18 mouse cellular contexts compared by ENCODE assay signal in the genomic region with DNA sequence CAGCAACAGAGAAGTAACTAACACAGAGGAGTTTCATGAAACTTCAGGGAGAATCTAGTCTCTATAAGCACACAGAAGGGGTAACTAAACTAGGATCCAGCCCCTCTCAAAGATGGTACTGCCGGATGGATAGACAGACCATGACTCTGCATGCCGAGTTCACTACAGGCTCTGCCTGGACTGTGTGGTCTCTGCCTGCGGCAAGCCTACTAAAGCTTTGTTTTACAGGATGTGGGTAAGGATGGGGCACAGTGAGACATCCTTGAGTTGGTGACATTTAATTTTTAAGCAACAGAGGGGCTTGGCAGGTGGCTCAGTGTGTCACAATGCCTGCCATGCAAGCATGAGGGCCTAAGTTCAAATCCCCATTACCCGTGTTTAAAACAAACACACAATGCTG. TPM values are rescaled to one million over a fixed set of nuclear protein-coding genes. Genes with fewer than 3 reads are reported as not detected.
DNase-seq lines count a peak whose midpoint lies in the region; ATAC-seq lines count a peak whose summit lies in the region.
"Had no signal": no experiment of that assay in that cellular context is flagged by ENCODE, and none has a peak within 500 bp of the region (broad histone marks: within the 10 kb centered on the region; RNA-seq: fewer than 3 reads in every experiment).

No protein-coding gene starts in this region.

- peak; percentile 11 to 35 for DNase-seq in CD8-positive naive resting alpha-beta T cell, adult 2 months (ENCODE audit: low read depth in 2 of 2, low spot score in 2 of 2)
- peak; percentile 15 to 23 for DNase-seq in natural killer cell, adult 2 months (ENCODE audit: low spot score in 2 of 2)
- DNase-seq in thymus, postnatal 36 days = peak; percentile 47 to 71
- no peak for DNase-seq in gastrocnemius, postnatal 25 days
- no peak for DNase-seq in adrenal gland, postnatal 10 days
- no peak for DNase-seq in right cerebral cortex, postnatal 25 days
- no peak for DNase-seq in heart, postnatal 10 days
- DNase-seq: adrenal gland, postnatal 36 days; cerebellum, adult 9-11 months; forebrain, postnatal 0 days; kidney, adult 2 months; kidney, postnatal 10 days; liver had no signal

- peak; percentile 65 to 76 for ATAC-seq in hematopoietic stem cell, adult 5-6 weeks (replicated peaks in 1 of 2; ENCODE audit: insufficient read depth in 1 of 2, low FRiP score in 2 of 2, low TSS enrichment in 1 of 2, low read depth in 1 of 2, poor library complexity in 2 of 2, severe bottlenecking in 2 of 2)
- ATAC-seq: forebrain, postnatal 0 days; lung, postnatal 0 days had no signal

- intact Hi-C loops in heart, postnatal 10 days (cut with DNase I) = no loop called here

RNA-seq across cellular contexts. Expression of gene Tff1, which starts 11.2 kb away (rescaled TPM):
- total RNA-seq in hematopoietic stem cell, adult 5-6 weeks (2017) = not detected in 2 replicates
- total RNA-seq in gastrocnemius, postnatal 25 days (2021) = not detected
- total RNA-seq in adrenal gland, postnatal 10 days (2021) = not detected
- not detected for total RNA-seq in heart, postnatal 10 days (2021)
- total RNA-seq: adrenal gland, postnatal 36 days; forebrain, postnatal 0 days; gastrocnemius, postnatal 4 days; layer of hippocampus, postnatal 14 days; MEL had no signal

RNA-seq across cellular contexts. Expression of gene Tmprss3, which starts 22.5 kb away (rescaled TPM):
- total RNA-seq in hematopoietic stem cell, adult 5-6 weeks (2017) = 6.0 and 6.4 TPM in 2 replicates
- not detected for total RNA-seq in gastrocnemius, postnatal 25 days (2021)
- total RNA-seq in adrenal gland, postnatal 10 days (2021) = under 1 TPM in 1 of 2 experiments, not detected in 1; 0.09 TPM
- not detected for total RNA-seq in heart, postnatal 10 days (2021)
- total RNA-seq: adrenal gland, postnatal 36 days; forebrain, postnatal 0 days; gastrocnemius, postnatal 4 days had no signal

RNA-seq across cellular contexts. Expression of gene Ubash3a, which starts 31.4 kb away (rescaled TPM):
- 24.5 and 39.6 TPM in 2 replicates for total RNA-seq in hematopoietic stem cell, adult 5-6 weeks (2017)
- under 1 TPM in 1 of 2 experiments, not detected in 1; 0.19 TPM for total RNA-seq in gastrocnemius, postnatal 25 days (2021)
- 1 to 10 TPM in 1 of 2 experiments, under 1 TPM in 1; 0.69 to 1.3 TPM for total RNA-seq in adrenal gland, postnatal 10 days (2021)
- total RNA-seq in heart, postnatal 10 days (2021) = under 1 TPM; 0.43 to 0.62 TPM

RNA-seq across cellular contexts. Expression of gene Tff2, which starts 32.2 kb away (rescaled TPM):
- not detected in 2 replicates for total RNA-seq in hematopoietic stem cell, adult 5-6 weeks (2017)
- not detected for total RNA-seq in gastrocnemius, postnatal 25 days (2021)
- under 1 TPM in 1 of 2 experiments, not detected in 1; 0.51 TPM for total RNA-seq in adrenal gland, postnatal 10 days (2021)
- total RNA-seq in heart, postnatal 10 days (2021) = not detected
- total RNA-seq: adrenal gland, postnatal 36 days; forebrain, postnatal 0 days; gastrocnemius, postnatal 4 days; layer of hippocampus, postnatal 14 days; MEL had no signal

RNA-seq across cellular contexts. Expression of gene Tff3, which starts 46.9 kb away (rescaled TPM):
- not detected in 2 replicates for total RNA-seq in hematopoietic stem cell, adult 5-6 weeks (2017)
- not detected for total RNA-seq in gastrocnemius, postnatal 25 days (2021)
- not detected for total RNA-seq in adrenal gland, postnatal 10 days (2021)
- total RNA-seq in heart, postnatal 10 days (2021) = not detected
- total RNA-seq: adrenal gland, postnatal 36 days; forebrain, postnatal 0 days; gastrocnemius, postnatal 4 days; layer of hippocampus, postnatal 14 days; MEL had no signal

Comparison
In these comparisons a context has a peak if more than half of its experiments do, and no peak if none do; other contexts are left out.
1. DNase-seq: peak in CD8-positive naive resting alpha-beta T cell, adult 2 months (2 of 2), natural killer cell, adult 2 months (2 of 2) and thymus, postnatal 36 days (2 of 2); none in gastrocnemius, postnatal 25 days (single experiment), adrenal gland, postnatal 10 days (single experiment), right cerebral cortex, postnatal 25 days (single experiment) and heart, postnatal 10 days (0 of 2).
2. RNA of gene Ubash3a, which starts 31.4 kb away (total RNA-seq): 24.5 to 39.6 TPM in hematopoietic stem cell, adult 5-6 weeks; 0.69 to 1.3 TPM in adrenal gland, postnatal 10 days, 0.43 to 0.62 TPM in heart, postnatal 10 days and 0.19 TPM in gastrocnemius, postnatal 25 days; every median in the first group is over 10 times any median in the second.